Mouse (Mus musculus): Measurements from ENCODE around the gene Klhl28. TPM values are rescaled to one million over a fixed set of nuclear protein-coding genes. Genes with fewer than 3 reads are reported as not detected.

The Klhl28 gene
- polyA plus RNA-seq, 1 experiment, result 0.77 TPM

DNA sequence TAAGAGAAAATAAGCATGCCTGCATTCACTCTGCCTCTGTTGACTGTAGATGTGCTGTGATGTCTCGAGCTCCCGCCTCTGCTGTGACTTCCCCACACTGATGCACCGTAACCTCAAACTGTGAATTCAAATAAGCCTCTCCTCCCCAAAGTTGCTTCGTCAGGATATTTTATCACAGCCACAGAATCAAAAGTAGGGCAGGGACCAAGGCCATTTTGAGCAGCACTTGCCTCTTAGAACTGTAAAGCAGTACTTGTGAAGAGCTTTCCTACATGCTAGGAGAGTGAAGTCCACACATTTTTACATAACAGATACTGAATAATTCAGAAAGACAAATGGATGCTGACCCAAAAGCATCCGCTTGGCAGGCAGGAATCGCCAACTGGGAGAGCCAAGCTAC is 52.3 kb downstream of the Klhl28 start:
- no peaks in the 10 kb centered on the region for H3K79me2 ChIP-seq (ENCODE audit: control insufficient read depth, insufficient read depth)
- peaks cover 8% of the 10 kb centered on the region for H3K27me3 ChIP-seq (ENCODE audit: control insufficient read depth, insufficient read depth, insufficient read length)
- no peak overlapping the region for H3ac ChIP-seq (ENCODE audit: control insufficient read depth, insufficient read length, low read depth)
- H3K79me3 ChIP-seq (ENCODE audit: low read depth), result no peaks in the 10 kb centered on the region
- no peak overlapping the region for H3K4me3 ChIP-seq (ENCODE audit: insufficient read depth, poor library complexity, severe bottlenecking)
- TF ChIP-seq MYOG (IDR thresholded peaks at IDR 0.05; ENCODE audit: control insufficient read depth, extremely low read depth, insufficient read length) (no peak), MYOD1 (IDR thresholded peaks at IDR 0.05; ENCODE audit: control insufficient read depth, insufficient read length, low read depth) (no peak), MAX (IDR thresholded peaks at IDR 0.05) (no peak), FOSL1 (IDR thresholded peaks at IDR 0.05; ENCODE audit: insufficient read depth, low read length, poor library complexity, severe bottlenecking) (no peak), USF1 (IDR thresholded peaks at IDR 0.05; ENCODE audit: low read depth) (no peak), CEBPB (IDR thresholded peaks at IDR 0.05; ENCODE audit: low read depth) (no peak), CTCF (IDR thresholded peaks at IDR 0.05; ENCODE audit: control insufficient read depth, insufficient read depth, insufficient read length) (no peak)
- H3K36me3 ChIP-seq (ENCODE audit: control insufficient read depth, insufficient read depth), result no peaks in the 10 kb centered on the region

DNA sequence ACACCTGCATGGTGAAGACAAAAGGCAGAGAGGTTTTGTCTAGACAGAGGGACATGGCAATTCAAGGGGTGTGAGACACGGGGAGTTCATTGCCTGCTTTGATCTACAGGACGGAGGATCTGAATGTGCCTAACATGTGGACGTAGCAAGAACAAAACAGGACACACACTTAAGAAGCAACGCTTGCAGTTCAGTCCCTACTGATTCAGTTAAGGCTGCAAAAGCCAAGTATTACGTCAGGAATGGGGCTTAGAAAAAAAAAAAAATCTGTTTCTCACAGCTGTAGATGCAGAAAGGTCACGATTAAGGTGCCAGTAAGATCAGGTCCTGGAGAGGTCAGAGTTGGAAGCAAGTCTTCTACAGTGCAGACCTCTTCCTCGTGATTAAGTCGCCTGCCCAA is 62.1 kb downstream of the Klhl28 start:
- Histone ChIP-seq H3ac (ENCODE audit: control insufficient read depth, insufficient read length, low read depth) (no peak overlapping the region), H3K79me2 (ENCODE audit: control insufficient read depth, insufficient read depth) (no peaks in the 10 kb centered on the region), H3K79me3 (ENCODE audit: low read depth) (no peaks in the 10 kb centered on the region), H3K4me3 (ENCODE audit: insufficient read depth, poor library complexity, severe bottlenecking) (no peak overlapping the region), H3K27me3 (ENCODE audit: control insufficient read depth, insufficient read depth, insufficient read length) (no peaks in the 10 kb centered on the region), H3K36me3 (ENCODE audit: control insufficient read depth, insufficient read depth) (no peaks in the 10 kb centered on the region)
- no peak for TF ChIP-seq CEBPB (IDR thresholded peaks at IDR 0.05; ENCODE audit: low read depth)
- no peak for TF ChIP-seq MYOG (IDR thresholded peaks at IDR 0.05; ENCODE audit: control insufficient read depth, extremely low read depth, insufficient read length)
- no peak for TF ChIP-seq USF1 (IDR thresholded peaks at IDR 0.05; ENCODE audit: low read depth)
- TF ChIP-seq CTCF (IDR thresholded peaks at IDR 0.05; ENCODE audit: control insufficient read depth, insufficient read depth, insufficient read length), result no peak
- no peak for TF ChIP-seq FOSL1 (IDR thresholded peaks at IDR 0.05; ENCODE audit: insufficient read depth, low read length, poor library complexity, severe bottlenecking)
- TF ChIP-seq MYOD1 (IDR thresholded peaks at IDR 0.05; ENCODE audit: control insufficient read depth, insufficient read length, low read depth), result no peak
- no peak for TF ChIP-seq MAX (IDR thresholded peaks at IDR 0.05)

DNA sequence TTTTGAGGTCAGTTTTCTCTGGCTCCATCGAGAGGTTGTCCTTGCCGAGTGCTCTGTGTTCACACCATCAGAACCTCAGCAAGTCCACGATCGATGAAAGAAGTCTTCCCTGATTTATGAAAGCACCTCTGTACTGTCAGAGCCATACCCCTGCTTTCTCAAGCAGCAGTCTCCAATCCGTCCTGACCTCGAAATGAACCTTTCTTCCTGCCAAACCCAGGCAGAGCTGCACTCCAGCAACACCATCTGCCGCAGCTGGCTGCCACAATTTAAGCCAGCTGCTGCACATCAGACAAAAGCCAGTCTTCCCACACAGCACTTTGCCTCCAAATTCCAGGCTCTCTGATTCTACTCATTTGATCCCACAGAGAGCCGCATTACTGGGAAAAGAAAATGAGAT is 62.8 kb downstream of the Klhl28 start:
- TF ChIP-seq MYOG (IDR thresholded peaks at IDR 0.05; ENCODE audit: control insufficient read depth, extremely low read depth, insufficient read length) (no peak), MAX (IDR thresholded peaks at IDR 0.05) (no peak), USF1 (IDR thresholded peaks at IDR 0.05; ENCODE audit: low read depth) (no peak), FOSL1 (IDR thresholded peaks at IDR 0.05; ENCODE audit: insufficient read depth, low read length, poor library complexity, severe bottlenecking) (no peak), CTCF (IDR thresholded peaks at IDR 0.05; ENCODE audit: control insufficient read depth, insufficient read depth, insufficient read length) (no peak), MYOD1 (IDR thresholded peaks at IDR 0.05; ENCODE audit: control insufficient read depth, insufficient read length, low read depth) (no peak), CEBPB (IDR thresholded peaks at IDR 0.05; ENCODE audit: low read depth) (no peak)
- H3ac ChIP-seq (ENCODE audit: control insufficient read depth, insufficient read length, low read depth), result no peak overlapping the region
- no peak overlapping the region for H3K4me3 ChIP-seq (ENCODE audit: insufficient read depth, poor library complexity, severe bottlenecking)
- H3K79me2 ChIP-seq (ENCODE audit: control insufficient read depth, insufficient read depth), result no peaks in the 10 kb centered on the region
- H3K27me3 ChIP-seq (ENCODE audit: control insufficient read depth, insufficient read depth, insufficient read length), result no peaks in the 10 kb centered on the region
- H3K36me3 ChIP-seq (ENCODE audit: control insufficient read depth, insufficient read depth), result no peaks in the 10 kb centered on the region
- no peaks in the 10 kb centered on the region for H3K79me3 ChIP-seq (ENCODE audit: low read depth)

DNA sequence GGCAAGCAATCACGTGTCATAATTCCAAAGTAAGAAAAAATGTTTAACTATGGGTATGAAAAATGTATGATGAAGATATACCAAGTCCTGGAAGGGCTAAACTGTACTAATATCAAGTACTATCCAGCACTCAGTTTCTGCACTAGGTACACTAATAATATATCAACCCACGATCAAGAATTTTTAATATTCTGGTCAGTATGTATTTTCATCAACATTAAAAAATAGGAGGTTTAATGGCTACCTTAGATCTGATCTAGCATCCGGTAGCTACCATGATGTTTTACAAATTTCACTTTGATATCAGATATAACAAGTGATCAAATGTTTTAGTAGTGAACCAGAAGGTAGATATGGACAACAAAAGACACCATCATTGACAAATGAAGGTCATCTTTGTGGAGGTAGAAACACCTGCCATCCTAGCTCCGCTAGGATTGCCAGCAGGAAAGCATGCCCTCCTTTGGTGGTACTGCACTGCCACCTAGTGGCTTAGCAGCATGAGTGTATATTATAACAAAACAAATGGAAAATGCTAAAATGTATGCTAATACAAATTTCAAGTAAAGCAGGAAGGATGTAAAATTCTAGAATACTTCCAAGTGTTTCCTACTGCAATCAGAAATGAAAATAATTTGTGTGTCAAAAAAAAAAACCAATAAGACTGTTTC is 68.1 kb downstream of the Klhl28 start:
- Histone ChIP-seq H3K4me3 (ENCODE audit: insufficient read depth, poor library complexity, severe bottlenecking) (no peak overlapping the region), H3K79me2 (ENCODE audit: control insufficient read depth, insufficient read depth) (no peaks in the 10 kb centered on the region)

More for the DNA sequence above, 68.1 kb downstream of the Klhl28 start:
- Histone ChIP-seq H3K79me3 (ENCODE audit: low read depth) (no peaks in the 10 kb centered on the region), H3K27me3 (ENCODE audit: control insufficient read depth, insufficient read depth, insufficient read length) (no peaks in the 10 kb centered on the region), H3K36me3 (ENCODE audit: control insufficient read depth, insufficient read depth) (no peaks in the 10 kb centered on the region), H3ac (ENCODE audit: control insufficient read depth, insufficient read length, low read depth) (no peak overlapping the region)
- TF ChIP-seq CTCF (IDR thresholded peaks at IDR 0.05; ENCODE audit: control insufficient read depth, insufficient read depth, insufficient read length), result peak; percentile 22
- TF ChIP-seq FOSL1 (IDR thresholded peaks at IDR 0.05; ENCODE audit: insufficient read depth, low read length, poor library complexity, severe bottlenecking), result no peak

Other genes starting within 250 kb of the Klhl28 start
- gene Gm527, start 47.6 kb downstream of the Klhl28 start, polyA plus RNA-seq (2012; fragmentation: generic; extraction: Trizol), result 1.5 TPM
- 3.9 TPM for gene Togaram1, start 270 bp upstream of the Klhl28 start, polyA plus RNA-seq (2012; fragmentation: generic; extraction: Trizol)
- gene Prpf39, start 70.8 kb upstream of the Klhl28 start, polyA plus RNA-seq (2012; fragmentation: generic; extraction: Trizol), result 4.3 TPM
- gene Fkbp3, start 108.5 kb upstream of the Klhl28 start, polyA plus RNA-seq (2012; fragmentation: generic; extraction: Trizol), result 72.5 TPM
- 2.3 TPM for gene Fancm, start 110.1 kb upstream of the Klhl28 start, polyA plus RNA-seq (2012; fragmentation: generic; extraction: Trizol)
- 3.7 TPM for gene Mis18bp1, start 207.1 kb upstream of the Klhl28 start, polyA plus RNA-seq (2012; fragmentation: generic; extraction: Trizol)